Mouse (Mus musculus) myocyte (in vitro differentiated cells): Measurements from ENCODE around the gene Rs1.

Experiments
- CEBPB ChIP-seq: IDR thresholded peaks from 2 replicates; pipeline ENCODE4 v1.6.1; 2011; ENCODE audit warnings: mild to moderate bottlenecking, moderate library complexity; ENCODE audit not compliant: poor library complexity, insufficient read depth, severe bottlenecking
- MAX ChIP-seq: IDR thresholded peaks from one replicate; pipeline ENCODE4 v1.6.1; 2011; ENCODE audit warnings: low read depth, mild to moderate bottlenecking, control low read depth
- MYOD1 ChIP-seq, 3 experiments: IDR thresholded peaks; one replicate each; pipeline ENCODE4 v1.6.1; 2011; ENCODE audit warnings: control low read depth in 2 of 3, low read depth in 2 of 3, mild to moderate bottlenecking in 2 of 3, moderate library complexity in 1 of 3; ENCODE audit not compliant: insufficient read length in 2 of 3, control insufficient read depth in 1 of 3
- POLR2A ChIP-seq: IDR thresholded peaks from one replicate; pipeline ENCODE4 v1.6.1; 2011; ENCODE audit warnings: low read depth, mild to moderate bottlenecking, control low read depth, moderate library complexity; ENCODE audit not compliant: insufficient read length
- POLR2AphosphoS2 ChIP-seq: IDR thresholded peaks from one replicate; pipeline ENCODE4 v1.6.1; 2011; ENCODE audit warnings: low read depth, control low read depth; ENCODE audit not compliant: insufficient read length
- SRF ChIP-seq: IDR thresholded peaks from one replicate; pipeline ENCODE4 v1.6.1; 2011; ENCODE audit warnings: low read depth; ENCODE audit not compliant: control insufficient read depth, insufficient read length
- TCF12 ChIP-seq: IDR thresholded peaks from one replicate; pipeline ENCODE4 v1.6.1; 2011; ENCODE audit warnings: mild to moderate bottlenecking, control low read depth; ENCODE audit not compliant: poor library complexity, insufficient read depth, severe bottlenecking
- USF1 ChIP-seq: IDR thresholded peaks from one replicate; pipeline ENCODE4 v1.6.1; 2011; ENCODE audit warnings: low read depth, mild to moderate bottlenecking, control low read depth, moderate library complexity

DNA sequence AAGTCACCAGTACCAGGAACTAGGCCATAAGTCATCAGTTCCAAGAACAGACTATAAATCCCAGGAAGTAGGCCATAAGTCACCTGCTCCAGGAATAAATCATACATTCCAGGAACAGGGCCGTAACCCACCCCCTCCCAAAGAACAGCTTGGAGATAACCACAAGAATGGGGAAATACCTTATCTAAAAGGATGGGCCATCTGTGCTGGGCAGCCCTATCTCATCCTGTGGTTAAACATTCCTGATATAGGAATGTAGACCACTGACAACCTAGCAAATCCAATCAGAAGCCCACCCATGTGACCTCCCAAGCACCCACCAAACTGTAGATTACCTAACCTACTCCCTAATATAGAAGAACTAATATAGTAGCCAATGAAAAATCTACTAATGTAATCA, 22.4 kb upstream of the Rs1 start:
- no peak for TF ChIP-seq USF1
- no peak for TF ChIP-seq POLR2AphosphoS2
- TF ChIP-seq POLR2A: no peak
- no peak for TF ChIP-seq SRF
- no peak for TF ChIP-seq CEBPB
- no peak for TF ChIP-seq MAX
- no peak for TF ChIP-seq MYOD1 (IDR thresholded peaks at IDR 0.05; ENCODE audit: control insufficient read depth in 1 of 3, insufficient read length in 2 of 3, low read depth in 2 of 3)
- no peak for TF ChIP-seq TCF12
